Mouse (Mus musculus) midbrain, embryonic 15.5 days (tissue): ENCODE measurements around the gene Themis2. TPM values are rescaled to one million over a fixed set of nuclear protein-coding genes. Genes with fewer than 3 reads are reported as not detected.
"Not testable (repeated sequence)": the region's sequence is repeated elsewhere in the genome, so short reads cannot be mapped to it uniquely, and the experiment has no call there.

ENCODE experiments used
- ATAC-seq: fragments of 200-750 bp; cut with Nextera tagmentation; replicated peaks from 2 replicates; pipeline ENCODE4 v1.8.0; 2017; ENCODE audit warnings: moderate TSS enrichment
- H3K27ac ChIP-seq: fragments of 300-500 bp; sonication (generic); 2 replicates; pipeline ENCODE4 v1.5.1; 2015; ENCODE audit warnings: mild to moderate bottlenecking, inconsistent platforms
- H3K27me3 ChIP-seq: fragments of 300-500 bp; sonication (generic); replicated peaks from 2 replicates; pipeline ENCODE4 v1.6.1; 2015; ENCODE audit warnings: inconsistent platforms
- H3K36me3 ChIP-seq: fragments of 300-500 bp; sonication (generic); replicated peaks from 2 replicates; pipeline ENCODE4 v1.6.1; 2015; ENCODE audit warnings: inconsistent platforms
- H3K4me1 ChIP-seq: fragments of 300-500 bp; sonication (generic); 2 replicates; pipeline ENCODE4 v1.6.1; 2015; ENCODE audit warnings: inconsistent platforms
- H3K4me2 ChIP-seq: fragments of 300-500 bp; sonication (generic); 2 replicates; pipeline ENCODE4 v1.6.1; 2015; ENCODE audit warnings: inconsistent platforms, mild to moderate bottlenecking, moderate library complexity
- H3K4me3 ChIP-seq: fragments of 300-500 bp; sonication (generic); 2 replicates; pipeline ENCODE4 v1.5.1; 2015; ENCODE audit warnings: mild to moderate bottlenecking, inconsistent platforms
- H3K9ac ChIP-seq: fragments of 300-500 bp; sonication (generic); 2 replicates; pipeline ENCODE4 v1.6.1; 2015; ENCODE audit warnings: mild to moderate bottlenecking, inconsistent platforms
- H3K9me3 ChIP-seq: fragments of 300-500 bp; sonication (generic); 2 replicates; pipeline ENCODE4 v1.6.1; 2016; ENCODE audit warnings: inconsistent platforms
- WGBS: fragments of 180-500 bp; shearing (Covaris S2); methylation state at CpG from one replicate; pipeline ENCODE4 v1.1.7; 2015; ENCODE audit warnings: mixed read lengths; 5-methylcytosine and 5-hydroxymethylcytosine counted together
- polyA plus RNA-seq: library from polyadenylated mRNA; unstranded; fragments of >200 nt; fragmentation: Nextera tagmentation; extraction: Ambion mirVana; gene quantifications from 2 replicates; pipeline ENCODE4 v1.2.1, GENCODE M21; 2015

The Themis2 gene
- polyA plus RNA-seq, 1 experiment from 2014 or later: 0.62 TPM

DNA sequence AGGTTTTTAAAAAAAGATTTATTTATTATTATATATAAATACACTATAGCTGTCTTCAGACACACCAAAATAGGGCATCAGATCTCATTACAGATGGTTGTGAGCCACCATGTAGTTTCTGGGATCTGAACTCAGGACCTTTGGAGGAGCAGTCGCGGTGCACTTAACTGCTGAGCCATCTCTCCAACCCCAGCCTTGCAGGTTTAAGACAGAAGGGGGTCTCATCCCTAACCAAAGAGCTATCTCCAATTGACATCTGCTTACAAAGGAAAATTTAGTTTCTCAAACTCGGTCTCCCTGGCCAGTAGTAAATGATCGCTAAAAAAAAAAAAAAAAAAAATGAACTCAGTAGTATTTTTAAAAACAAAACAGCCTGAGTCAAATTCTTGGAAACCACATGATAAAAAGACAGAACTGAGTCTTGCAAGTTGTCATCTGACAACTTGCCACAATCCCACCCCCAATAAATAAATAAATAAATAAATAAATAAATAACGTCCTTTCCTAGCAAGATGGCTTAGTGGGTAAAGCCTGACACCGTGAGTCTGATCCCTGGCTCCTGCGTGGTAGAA, 10.5 kb upstream of the Themis2 start:
- no peaks in the 10 kb centered on the region for H3K9me3 ChIP-seq
- 93% methylated on average over 7 of the region's 7 CpGs for WGBS
- ATAC-seq: no peak
- H3K4me2 ChIP-seq: no peak overlapping the region
- no peaks in the 10 kb centered on the region for H3K4me1 ChIP-seq
- no peak overlapping the region for H3K27ac ChIP-seq
- H3K27me3 ChIP-seq: no peaks in the 10 kb centered on the region
- no peak overlapping the region for H3K9ac ChIP-seq
- H3K36me3 ChIP-seq: no peaks in the 10 kb centered on the region
- H3K4me3 ChIP-seq: no peak overlapping the region

GRCm38 (mm10) chr4:132805599-132806197, 9.5 kb upstream of the Themis2 start:
- ATAC-seq: no peak
- Histone ChIP-seq H3K36me3 (no peaks in the 10 kb centered on the region), H3K4me3 (no peak overlapping the region), H3K4me2 (no peak overlapping the region), H3K4me1 (no peaks in the 10 kb centered on the region), H3K9me3 (no peaks in the 10 kb centered on the region), H3K27me3 (no peaks in the 10 kb centered on the region), H3K27ac (no peak overlapping the region), H3K9ac (no peak overlapping the region)
- 88% methylated on average over 12 of the region's 12 CpGs for WGBS

GRCm38 (mm10) chr4:132805146-132805545, 9.0 kb upstream of the Themis2 start:
- no peak overlapping the region for H3K4me3 ChIP-seq

GRCm38 (mm10) chr4:132804331-132804730, 8.1 kb upstream of the Themis2 start:
- ATAC-seq: no peak
- H3K4me3 ChIP-seq: no peak overlapping the region
- H3K27me3 ChIP-seq: no peaks in the 10 kb centered on the region
- no peaks in the 10 kb centered on the region for H3K36me3 ChIP-seq
- no peaks in the 10 kb centered on the region for H3K4me1 ChIP-seq
- H3K9ac ChIP-seq: no peak overlapping the region
- no peak overlapping the region for H3K4me2 ChIP-seq
- no peaks in the 10 kb centered on the region for H3K9me3 ChIP-seq
- no peak overlapping the region for H3K27ac ChIP-seq
- WGBS: 91% methylated on average over 6 of the region's 6 CpGs

More at GRCm38 (mm10) chr4:132805146-132805545, 9.0 kb upstream of the Themis2 start:
- H3K9me3 ChIP-seq: no peaks in the 10 kb centered on the region
- H3K9ac ChIP-seq: no peak overlapping the region
- no peaks in the 10 kb centered on the region for H3K4me1 ChIP-seq
- no peak overlapping the region for H3K27ac ChIP-seq
- no peak for ATAC-seq
- 86% methylated on average over 5 of the region's 5 CpGs for WGBS
- H3K4me2 ChIP-seq: no peak overlapping the region
- no peaks in the 10 kb centered on the region for H3K27me3 ChIP-seq
- H3K36me3 ChIP-seq: no peaks in the 10 kb centered on the region

- H3K4me1 ChIP-seq: no peaks in the 10 kb centered on the region
- H3K4me2 ChIP-seq: no peak overlapping the region
- WGBS: 95% methylated on average over 7 of the region's 7 CpGs
- H3K27me3 ChIP-seq: no peaks in the 10 kb centered on the region
- no peak overlapping the region for H3K27ac ChIP-seq
- no peaks in the 10 kb centered on the region for H3K9me3 ChIP-seq
- H3K4me3 ChIP-seq: no peak overlapping the region
- no peak for ATAC-seq
- H3K36me3 ChIP-seq: no peaks in the 10 kb centered on the region
- H3K9ac ChIP-seq: no peak overlapping the region
Observed at GRCm38 (mm10) chr4:132803876-132804275, 7.7 kb upstream of the Themis2 start.

DNA sequence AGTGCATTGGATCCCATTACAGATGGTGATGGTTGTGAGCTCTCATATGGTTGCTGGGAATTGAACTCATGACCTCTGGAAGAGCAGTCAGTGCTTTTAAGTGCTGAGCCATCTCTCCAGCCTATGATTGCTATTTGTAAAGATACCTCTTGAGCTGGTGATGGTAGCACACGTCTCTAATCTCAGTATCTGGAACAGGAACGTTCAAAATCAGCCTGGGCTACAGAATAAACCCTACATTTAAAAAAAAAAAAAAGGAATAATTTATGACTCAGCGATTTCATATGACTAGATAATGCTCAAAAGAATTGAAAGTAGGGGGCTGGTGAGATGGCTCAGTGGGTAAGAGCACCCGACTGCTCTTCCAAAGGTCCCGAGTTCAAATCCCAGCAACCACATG, 7.0 kb upstream of the Themis2 start:
- no peaks in the 10 kb centered on the region for H3K4me1 ChIP-seq
- H3K9ac ChIP-seq: no peak overlapping the region
- H3K36me3 ChIP-seq: no peaks in the 10 kb centered on the region
- H3K4me2 ChIP-seq: no peak overlapping the region
- ATAC-seq: no peak
- H3K27ac ChIP-seq: no peak overlapping the region
- H3K27me3 ChIP-seq: no peaks in the 10 kb centered on the region
- no peak overlapping the region for H3K4me3 ChIP-seq
- WGBS: 92% methylated on average over 5 of the region's 5 CpGs
- H3K9me3 ChIP-seq: no peaks in the 10 kb centered on the region

DNA sequence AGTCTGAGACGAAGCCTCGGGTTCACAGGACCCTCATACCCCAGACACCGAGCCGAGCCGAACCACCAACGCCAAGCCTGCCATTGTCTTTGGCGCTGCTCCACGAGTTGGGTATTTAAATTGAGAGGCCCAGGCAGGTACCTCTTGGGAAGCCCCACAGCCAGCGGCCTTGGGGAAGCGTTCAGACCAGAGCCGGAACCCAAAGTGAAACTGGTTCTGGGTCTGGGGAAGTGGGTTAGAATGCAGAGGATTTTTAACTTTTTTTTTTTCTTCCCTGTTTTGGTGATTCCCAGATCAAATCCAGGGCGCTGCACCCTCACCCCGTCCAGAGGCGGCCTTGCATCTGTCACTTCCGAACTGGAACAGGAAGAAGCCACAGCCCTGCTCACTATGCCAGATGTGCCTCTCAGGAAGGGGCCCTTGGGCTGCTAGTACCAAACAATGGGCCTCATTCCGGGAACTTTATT, 6.0 kb upstream of the Themis2 start:
- no peaks in the 10 kb centered on the region for H3K36me3 ChIP-seq
- H3K4me1 ChIP-seq: no peaks in the 10 kb centered on the region
- no peak overlapping the region for H3K27ac ChIP-seq
- H3K9ac ChIP-seq: no peak overlapping the region
- no peak overlapping the region for H3K4me3 ChIP-seq
- ATAC-seq: no peak
- no peak overlapping the region for H3K4me2 ChIP-seq
- no peaks in the 10 kb centered on the region for H3K27me3 ChIP-seq
- H3K9me3 ChIP-seq: no peaks in the 10 kb centered on the region
- WGBS: 71% methylated on average over 16 of the region's 16 CpGs

DNA sequence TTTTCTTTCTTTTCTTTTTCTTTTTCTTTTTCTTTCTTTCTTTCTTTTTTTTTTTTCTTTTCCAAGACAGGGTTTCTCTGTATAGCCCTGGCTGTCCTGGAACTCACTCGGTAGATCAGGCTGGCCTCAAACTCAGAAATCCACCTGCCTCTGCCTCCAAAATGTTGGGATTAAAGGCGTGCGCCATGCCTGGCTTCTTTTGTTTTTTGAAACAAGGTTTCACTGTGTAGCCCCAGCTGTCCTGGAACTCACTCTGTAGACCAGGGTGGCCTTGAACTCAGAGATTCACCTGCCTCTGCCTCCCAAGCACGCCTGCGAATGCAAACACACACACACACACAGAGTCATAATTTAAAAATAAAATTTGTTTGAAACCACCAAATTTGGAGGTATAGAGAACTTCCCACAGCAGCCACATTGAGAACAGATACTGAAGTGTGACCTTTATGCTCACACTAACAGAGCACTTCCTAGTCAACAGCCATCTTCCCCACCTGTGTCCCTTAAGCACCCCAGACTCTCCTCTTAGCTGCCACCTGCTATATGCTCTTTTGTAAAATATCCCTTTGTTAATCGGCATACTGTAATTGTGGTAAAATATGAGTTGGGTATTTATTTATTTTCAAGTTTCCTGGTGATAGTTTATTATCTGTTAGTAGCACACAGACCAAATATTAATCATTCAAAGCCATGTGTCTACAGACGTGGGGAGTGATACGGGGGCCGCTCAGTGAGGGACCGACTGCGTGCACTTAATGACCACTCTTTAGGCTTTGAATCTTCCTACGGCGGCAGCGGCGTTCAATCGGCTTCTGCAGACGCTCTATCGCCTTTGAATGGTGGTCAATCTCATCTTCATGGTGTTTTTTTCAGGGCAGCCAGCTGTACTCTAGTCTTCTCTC, 5.2 kb upstream of the Themis2 start:
- Histone ChIP-seq H3K27me3 (no peaks in the 10 kb centered on the region), H3K36me3 (no peaks in the 10 kb centered on the region), H3K4me2 (no peak overlapping the region), H3K9ac (no peak overlapping the region), H3K9me3 (no peaks in the 10 kb centered on the region), H3K4me3 (no peak overlapping the region), H3K4me1 (no peaks in the 10 kb centered on the region), H3K27ac (no peak overlapping the region)
- 87% methylated on average over 18 of the region's 18 CpGs for WGBS
- ATAC-seq: no peak

- Histone ChIP-seq H3K9ac (no peak overlapping the region), H3K9me3 (no peaks in the 10 kb centered on the region), H3K4me1 (peaks cover 5% of the 10 kb centered on the region), H3K27me3 (peaks cover 7% of the 10 kb centered on the region; the same call in 1 of the 2 replicates), H3K36me3 (no peaks in the 10 kb centered on the region), H3K4me2 (no peak overlapping the region), H3K27ac (no peak overlapping the region), H3K4me3 (no peak overlapping the region)
- no peak for ATAC-seq
- whole genome bisulfite sequencing: 92% methylated on average over 4 of the region's 4 CpGs
Observed at GRCm38 (mm10) chr4:132799845-132800244, 3.7 kb upstream of the Themis2 start.

DNA sequence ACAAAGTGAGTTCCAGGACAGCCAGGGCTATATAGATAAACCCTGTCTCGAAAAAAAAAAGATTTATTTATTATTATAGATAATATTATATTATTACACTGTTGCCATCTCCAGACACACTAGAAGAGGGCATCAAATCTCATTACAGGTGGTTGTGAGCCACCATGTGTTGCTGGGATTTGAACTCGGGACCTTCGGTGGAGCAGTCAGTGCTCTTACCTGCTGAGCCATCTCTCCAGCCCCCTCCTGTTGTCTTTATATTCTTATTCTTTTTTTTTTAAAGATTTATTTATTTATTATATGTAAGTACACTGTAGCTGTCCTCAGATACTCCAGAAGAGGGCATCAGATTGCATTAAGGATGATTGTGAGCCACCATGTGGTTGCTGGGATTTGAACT, 2.5 kb upstream of the Themis2 start:
- not testable (repeated sequence) for H3K27ac ChIP-seq, ATAC-seq, H3K9ac ChIP-seq, H3K9me3 ChIP-seq, H3K36me3 ChIP-seq, H3K4me3 ChIP-seq, H3K27me3 ChIP-seq, H3K4me2 ChIP-seq, H3K4me1 ChIP-seq
- 83% methylated on average over 3 of the region's 3 CpGs for WGBS

- no peak overlapping the region for H3K27ac ChIP-seq
- ATAC-seq: no peak
- H3K4me1 ChIP-seq: peaks cover 5% of the 10 kb centered on the region
- WGBS: 81% methylated on average over 4 of the region's 4 CpGs
- no peak overlapping the region for H3K4me3 ChIP-seq
- no peaks in the 10 kb centered on the region for H3K36me3 ChIP-seq
- no peaks in the 10 kb centered on the region for H3K9me3 ChIP-seq
- no peak overlapping the region for H3K9ac ChIP-seq
- H3K27me3 ChIP-seq: peaks cover 9% of the 10 kb centered on the region; the same call in 1 of the 2 replicates
- H3K4me2 ChIP-seq: no peak overlapping the region
Observed at GRCm38 (mm10) chr4:132798028-132798427, 1.8 kb upstream of the Themis2 start.

- Histone ChIP-seq H3K4me1 (peaks cover 5% of the 10 kb centered on the region), H3K27ac (no peak overlapping the region), H3K4me3 (no peak overlapping the region), H3K9me3 (no peaks in the 10 kb centered on the region), H3K9ac (no peak overlapping the region), H3K27me3 (peaks cover 9% of the 10 kb centered on the region; the same call in 1 of the 2 replicates), H3K4me2 (no peak overlapping the region), H3K36me3 (no peaks in the 10 kb centered on the region)
- 85% methylated on average over 1 of the region's 1 CpGs for WGBS
- ATAC-seq: no peak
Observed at GRCm38 (mm10) chr4:132797461-132797860, 1.3 kb upstream of the Themis2 start.
